ENCODE assay signal across 12 mouse cellular contexts in genomic region chr2:35615977-35616376, GRCm38 (mm10). TPM values are rescaled to one million over a fixed set of nuclear protein-coding genes. Genes with fewer than 3 reads are reported as not detected.
DNase-seq lines count a peak whose midpoint lies in the region; ATAC-seq and TF ChIP-seq lines count a peak whose summit lies in the region.
"Had no signal": no experiment of that assay in that cellular context is flagged by ENCODE, and none has a peak within 500 bp of the region (broad histone marks: within the 10 kb centered on the region; RNA-seq: fewer than 3 reads in every experiment).

No protein-coding gene starts in this region.

- no peak overlapping the region for H3K27ac ChIP-seq in hindbrain, postnatal 0 days
- H3K27ac ChIP-seq in hindbrain, embryonic 14.5 days: no peak overlapping the region
- 0 out of 2 replicates have a peak overlapping the region, but pooled peaks have one; percentile 20 for H3K27ac ChIP-seq in ES-Bruce4 (ENCODE audit: insufficient read depth, low read length)
- no peak overlapping the region for H3K27ac ChIP-seq in MEL (ENCODE audit: control insufficient read depth, low read depth, low read length)
- peak overlapping the region; percentile 90 for H3K27ac ChIP-seq in intestine, postnatal 0 days (ENCODE audit: low read depth, low read length)
- no peak overlapping the region for H3K27ac ChIP-seq in midbrain, embryonic 11.5 days (ENCODE audit: low read depth, low read length)
- H3K27ac ChIP-seq: limb, embryonic 13.5 days; neural tube, embryonic 15.5 days had no signal

- H3K79me2 ChIP-seq in MEL (ENCODE audit: control insufficient read depth, insufficient read depth, low read length, poor library complexity): no peaks in the 10 kb centered on the region

- no peak overlapping the region for H3K9ac ChIP-seq in hindbrain, postnatal 0 days (replicated peaks; ENCODE audit: low read length)
- no peak overlapping the region for H3K9ac ChIP-seq in hindbrain, embryonic 14.5 days
- H3K9ac ChIP-seq in ES-Bruce4 (ENCODE audit: low read depth, poor library complexity, severe bottlenecking): no peak overlapping the region
- H3K9ac ChIP-seq in MEL (ENCODE audit: control insufficient read depth, low read depth, low read length, poor library complexity, severe bottlenecking): no peak overlapping the region
- no peak overlapping the region for H3K9ac ChIP-seq in intestine, postnatal 0 days (ENCODE audit: low read depth, low read length)
- no peak overlapping the region for H3K9ac ChIP-seq in midbrain, embryonic 11.5 days (ENCODE audit: low read length)
- H3K9ac ChIP-seq: limb, embryonic 13.5 days; neural tube, embryonic 15.5 days had no signal

- no peak for TF ChIP-seq RAD21 in MEL (IDR thresholded peaks at IDR 0.05; ENCODE audit: low read depth, low read length)

- peaks cover 17% of the 10 kb centered on the region for H3K4me1 ChIP-seq in hindbrain, postnatal 0 days (ENCODE audit: insufficient read depth, low read length)
- H3K4me1 ChIP-seq in hindbrain, embryonic 14.5 days (replicated peaks; ENCODE audit: control insufficient read depth, insufficient read depth, low read length): peaks cover 18% of the 10 kb centered on the region
- H3K4me1 ChIP-seq in ES-Bruce4 (ENCODE audit: control insufficient read depth, insufficient read depth, low read length) (peaks cover 25% of the 10 kb centered on the region), MEL (ENCODE audit: control insufficient read depth in 1 of 2, insufficient read depth in 2 of 2, low read length in 2 of 2) (no peaks in the 10 kb centered on the region)
- peaks cover 41% of the 10 kb centered on the region for H3K4me1 ChIP-seq in intestine, postnatal 0 days (replicated peaks; ENCODE audit: control insufficient read depth, insufficient read depth, low read length)
- H3K4me1 ChIP-seq in midbrain, embryonic 11.5 days (ENCODE audit: control insufficient read depth, insufficient read depth, low read length): peaks cover 16% of the 10 kb centered on the region

- no peak for DNase-seq in hindbrain, postnatal 0 days (ENCODE audit: low spot score)
- no peak for DNase-seq in hindbrain, embryonic 14.5 days (ENCODE audit: low spot score)
- DNase-seq in MEL (ENCODE audit: low read depth, low spot score): no peak
- DNase-seq in kidney, postnatal 10 days: no peak
- DNase-seq in midbrain, embryonic 11.5 days (ENCODE audit: low spot score, missing footprints): no peak
- DNase-seq: adrenal gland, postnatal 10 days; gastrocnemius, postnatal 14 days had no signal

- no peaks in the 10 kb centered on the region for H3K27me3 ChIP-seq in hindbrain, postnatal 0 days (ENCODE audit: insufficient read depth, low read length)
- no peaks in the 10 kb centered on the region for H3K27me3 ChIP-seq in hindbrain, embryonic 14.5 days (ENCODE audit: control insufficient read depth, insufficient read depth, low read length)
- H3K27me3 ChIP-seq in ES-Bruce4 (ENCODE audit: control insufficient read depth, insufficient read depth, low read length, poor library complexity, severe bottlenecking) (no peaks in the 10 kb centered on the region), MEL (ENCODE audit: control insufficient read depth in 1 of 2, insufficient read depth in 2 of 2, low read length in 2 of 2) (peaks cover 4 to 8% of the 10 kb centered on the region in 2 experiments; a peak in 2 of 4 replicates)
- no peaks in the 10 kb centered on the region for H3K27me3 ChIP-seq in intestine, postnatal 0 days (replicated peaks; ENCODE audit: control insufficient read depth, insufficient read depth, low read length)
- no peaks in the 10 kb centered on the region for H3K27me3 ChIP-seq in midbrain, embryonic 11.5 days (ENCODE audit: control insufficient read depth, insufficient read depth, low read length)
- H3K27me3 ChIP-seq: limb, embryonic 13.5 days; neural tube, embryonic 15.5 days had no signal

- no peaks in the 10 kb centered on the region for H3K9me3 ChIP-seq in hindbrain, postnatal 0 days (ENCODE audit: low read length)
- no peaks in the 10 kb centered on the region for H3K9me3 ChIP-seq in hindbrain, embryonic 14.5 days (ENCODE audit: control insufficient read depth, low read length)
- H3K9me3 ChIP-seq in ES-Bruce4 (replicated peaks; ENCODE audit: control insufficient read depth, insufficient read depth, low read length, poor library complexity, severe bottlenecking): no peaks in the 10 kb centered on the region
- no peaks in the 10 kb centered on the region for H3K9me3 ChIP-seq in MEL (replicated peaks; ENCODE audit: insufficient read depth, low read length)
- H3K9me3 ChIP-seq in intestine, postnatal 0 days (ENCODE audit: control insufficient read depth): no peaks in the 10 kb centered on the region
- no peaks in the 10 kb centered on the region for H3K9me3 ChIP-seq in midbrain, embryonic 11.5 days (ENCODE audit: control insufficient read depth, low read length)
- H3K9me3 ChIP-seq: limb, embryonic 13.5 days; megakaryocyte, embryonic 14.5 days; neural tube, embryonic 15.5 days had no signal

- TF ChIP-seq EP300 in ES-Bruce4 (IDR thresholded peaks at IDR 0.05; ENCODE audit: insufficient read depth, low read depth, low read length) (no peak), MEL (IDR thresholded peaks at IDR 0.05; ENCODE audit: low read depth in 1 of 2, low read length in 2 of 2) (no peak)

- no peaks in the 10 kb centered on the region for H3K36me3 ChIP-seq in hindbrain, postnatal 0 days (ENCODE audit: insufficient read depth, low read length)
- no peaks in the 10 kb centered on the region for H3K36me3 ChIP-seq in hindbrain, embryonic 14.5 days (replicated peaks; ENCODE audit: control insufficient read depth, insufficient read depth)
- H3K36me3 ChIP-seq in ES-Bruce4 (ENCODE audit: control insufficient read depth, insufficient read depth, low read length, poor library complexity, severe bottlenecking): no peaks in the 10 kb centered on the region
- H3K36me3 ChIP-seq in MEL (ENCODE audit: control insufficient read depth in 1 of 2, insufficient read depth in 2 of 2, low read length in 2 of 2): no peaks in the 10 kb centered on the region
- H3K36me3 ChIP-seq in intestine, postnatal 0 days (ENCODE audit: control insufficient read depth, insufficient read depth): no peaks in the 10 kb centered on the region
- no peaks in the 10 kb centered on the region for H3K36me3 ChIP-seq in midbrain, embryonic 11.5 days (ENCODE audit: control insufficient read depth, insufficient read depth, low read length)
- H3K36me3 ChIP-seq: limb, embryonic 13.5 days; neural tube, embryonic 15.5 days had no signal

- no peak for ATAC-seq in hindbrain, postnatal 0 days
- ATAC-seq in hindbrain, embryonic 14.5 days (ENCODE audit: low FRiP score): no peak
- no peak for ATAC-seq in intestine, postnatal 0 days
- ATAC-seq in midbrain, embryonic 11.5 days (ENCODE audit: low FRiP score): no peak

- 0 out of 2 replicates have a peak, but pooled peaks have one; percentile 3 for TF ChIP-seq CTCF in hindbrain, postnatal 0 days (IDR thresholded peaks at IDR 0.05; ENCODE audit: low read depth)
- TF ChIP-seq CTCF in ES-Bruce4 (IDR thresholded peaks at IDR 0.05; ENCODE audit: low read depth, low read length): peak; percentile 48
- peak in 2 of 3 experiments; percentile 9 to 15; a peak in 2 of 6 replicates for TF ChIP-seq CTCF in MEL (IDR thresholded peaks at IDR 0.05 in 2 of 3, conservative IDR thresholded peaks at IDR 0.05 in 1 of 3; ENCODE audit: control insufficient read depth in 1 of 3, insufficient read depth in 1 of 3, low read depth in 2 of 3, low read length in 3 of 3, poor library complexity in 1 of 3, severe bottlenecking in 1 of 3)
- TF ChIP-seq CTCF in intestine, postnatal 0 days (IDR thresholded peaks at IDR 0.05; ENCODE audit: low read depth): peak; percentile 51

- WGBS in hindbrain, postnatal 0 days: 74% methylated on average over 2 of the region's 2 CpGs
- 56% methylated on average over 2 of the region's 2 CpGs for WGBS in hindbrain, embryonic 14.5 days
- WGBS in intestine, postnatal 0 days: 69% methylated on average over 2 of the region's 2 CpGs
- 80% methylated on average over 2 of the region's 2 CpGs for WGBS in midbrain, embryonic 11.5 days

- H3K4me2 ChIP-seq in hindbrain, postnatal 0 days (ENCODE audit: low read depth, low read length): no peak overlapping the region
- H3K4me2 ChIP-seq in hindbrain, embryonic 14.5 days (replicated peaks): no peak overlapping the region
- no peak overlapping the region for H3K4me2 ChIP-seq in intestine, postnatal 0 days (replicated peaks; ENCODE audit: low read depth)
- no peak overlapping the region for H3K4me2 ChIP-seq in midbrain, embryonic 11.5 days
- H3K4me2 ChIP-seq: limb, embryonic 13.5 days; neural tube, embryonic 15.5 days had no signal

- H3K4me3 ChIP-seq in hindbrain, postnatal 0 days (ENCODE audit: low read length): no peak overlapping the region
- H3K4me3 ChIP-seq in hindbrain, embryonic 14.5 days (replicated peaks; ENCODE audit: low read length): no peak overlapping the region
- H3K4me3 ChIP-seq in ES-Bruce4 (ENCODE audit: low read depth, low read length) (no peak overlapping the region), MEL (ENCODE audit: control insufficient read depth in 1 of 2, insufficient read depth in 1 of 2, low read depth in 2 of 2, low read length in 2 of 2) (no peak overlapping the region)
- H3K4me3 ChIP-seq in intestine, postnatal 0 days (ENCODE audit: low read depth, low read length): no peak overlapping the region
- H3K4me3 ChIP-seq in midbrain, embryonic 11.5 days (ENCODE audit: low read depth, low read length): no peak overlapping the region
- H3K4me3 ChIP-seq: limb, embryonic 13.5 days; megakaryocyte, embryonic 14.5 days; neural tube, embryonic 15.5 days had no signal

- TF ChIP-seq POLR2A in ES-Bruce4 (IDR thresholded peaks at IDR 0.05; ENCODE audit: insufficient read depth, low read length) (no peak), MEL (IDR thresholded peaks at IDR 0.05; ENCODE audit: control insufficient read depth in 1 of 2, insufficient read depth in 1 of 2, low read depth in 1 of 2, low read length in 2 of 2, poor library complexity in 1 of 2) (no peak)

TF ChIP-seq in MEL, 35 proteins besides CTCF, POLR2A, EP300 and RAD21 (continues in another document):
- TF ChIP-seq NELFE (IDR thresholded peaks at IDR 0.05; ENCODE audit: low read depth, low read length) (no peak), USF2 (IDR thresholded peaks at IDR 0.05; ENCODE audit: borderline replicate concordance in 1 of 2, insufficient read depth in 1 of 2, low read depth in 1 of 2, low read length in 2 of 2) (no peak), TCF12 (IDR thresholded peaks at IDR 0.05; ENCODE audit: low read depth, low read length) (no peak)

RNA-seq across cellular contexts. Expression of gene Dab2ip, which starts 57.9 kb away (rescaled TPM):
- 161 and 163 TPM in 2 replicates for total RNA-seq in hindbrain, postnatal 0 days (2014; rRNA removed)
- 64.5 and 69.9 TPM in 2 replicates for polyA plus RNA-seq in hindbrain, postnatal 0 days (2015; fragmentation: Nextera tagmentation; extraction: Ambion mirVana)
- 48.4 and 52.2 TPM in 2 replicates for polyA plus RNA-seq in hindbrain, embryonic 14.5 days (2014; fragmentation: Nextera tagmentation; extraction: Ambion mirVana)
- polyA plus RNA-seq in ES-Bruce4 (2011; ENCODE audit: insufficient read depth, insufficient read length, low read depth, missing spikeins): 29.4 and 37.3 TPM in 2 replicates
- total RNA-seq in MEL (2012; rRNA removed): 2.5 and 4.0 TPM in 2 replicates
- polyA plus RNA-seq in MEL (2012; ENCODE audit: insufficient read depth in 1 of 2, insufficient read length in 2 of 2, low read depth in 1 of 2, low replicate concordance in 2 of 2, missing spikeins in 1 of 2): 1 to 10 TPM in 1 of 2 experiments, not detected in 1; 9.9 TPM
- 41.3 and 48.5 TPM in 2 replicates for polyA plus RNA-seq in intestine, postnatal 0 days (2015; fragmentation: Nextera tagmentation; extraction: Ambion mirVana)
- 32.6 and 42.3 TPM in 2 replicates for polyA plus RNA-seq in midbrain, embryonic 11.5 days (2014; fragmentation: Nextera tagmentation; extraction: Ambion mirVana)

Comparison
In these comparisons a context has a peak if more than half of its experiments do, and no peak if none do; other contexts are left out.
1. H3K27ac ChIP-seq: peak in ES-Bruce4 (single experiment) and intestine, postnatal 0 days (single experiment); none in hindbrain, postnatal 0 days (single experiment), hindbrain, embryonic 14.5 days (single experiment), MEL (single experiment) and midbrain, embryonic 11.5 days (single experiment).
2. Peak in every context shown above with its lines, with median percentiles within 50 percentile points of each other: CTCF ChIP-seq.